Mouse (Mus musculus): ENCODE data around the gene Pxylp1.

Gene Pxylp1

DNA sequence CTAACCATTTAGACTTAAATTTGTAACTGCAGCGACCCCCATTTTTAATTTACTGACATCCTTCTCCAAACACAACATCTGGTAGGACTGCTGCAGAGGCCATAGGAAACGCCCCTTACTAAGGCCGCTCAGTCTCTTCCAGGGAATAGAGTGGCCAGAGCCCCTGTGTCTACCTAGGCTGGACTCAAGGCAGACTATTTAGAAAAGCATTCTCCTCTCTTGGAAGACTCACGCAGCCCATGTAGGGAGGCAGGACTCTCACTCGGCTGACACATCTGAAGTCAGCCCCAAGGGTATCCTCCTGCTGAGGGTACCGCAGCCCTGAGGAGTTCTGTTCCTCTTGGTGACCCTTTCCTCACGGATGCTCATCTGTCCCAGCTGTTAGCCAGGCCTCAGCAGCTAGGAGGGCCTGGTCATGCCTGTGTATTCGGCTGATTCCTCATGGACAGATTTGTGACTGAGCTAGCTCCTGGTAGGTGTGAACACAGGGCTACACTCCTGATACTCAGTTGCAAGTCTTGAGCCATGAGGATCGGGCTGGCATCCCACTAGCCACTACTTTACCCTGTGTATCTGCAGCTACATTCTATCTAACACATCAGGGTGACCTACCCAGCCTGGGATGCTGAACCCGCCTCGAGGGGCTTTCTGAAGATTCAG is 73.5 kb downstream of the Pxylp1 start:
- no peak for DNase-seq (ENCODE audit: low spot score)

DNA sequence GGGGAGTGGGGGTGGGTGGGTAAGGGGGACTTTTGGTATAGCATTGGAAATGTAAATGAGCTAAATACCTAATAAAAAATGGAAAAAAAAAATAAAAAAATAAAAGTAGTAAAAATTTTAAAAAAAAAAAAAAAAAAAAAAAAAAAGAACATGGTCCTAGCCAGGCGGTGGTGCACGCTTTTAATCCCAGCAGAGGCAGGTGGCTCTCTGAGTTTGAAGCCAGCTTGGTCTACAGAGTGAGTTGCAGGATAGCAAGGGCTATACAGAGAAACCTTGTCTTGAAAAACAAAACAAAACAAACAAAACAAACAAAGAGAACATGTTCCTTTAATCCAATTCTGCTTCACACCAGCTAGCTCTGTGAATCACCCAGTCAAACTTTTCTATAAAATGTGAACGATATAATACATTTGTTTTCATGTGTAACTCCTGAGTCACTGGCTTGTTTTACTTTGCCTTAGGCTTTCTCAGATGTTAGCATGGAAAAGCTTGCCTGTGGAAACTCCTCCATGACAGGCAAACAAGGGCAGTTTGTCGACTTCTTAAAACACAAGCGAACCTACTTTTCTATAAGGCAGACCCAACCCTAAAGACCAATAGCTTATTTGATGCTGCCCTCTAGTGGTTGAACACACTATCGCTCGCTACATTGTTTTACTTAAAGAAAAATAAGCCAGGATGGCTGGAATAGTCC is 74.2 kb downstream of the Pxylp1 start:
- DNase-seq (ENCODE audit: low spot score): no peak

DNA sequence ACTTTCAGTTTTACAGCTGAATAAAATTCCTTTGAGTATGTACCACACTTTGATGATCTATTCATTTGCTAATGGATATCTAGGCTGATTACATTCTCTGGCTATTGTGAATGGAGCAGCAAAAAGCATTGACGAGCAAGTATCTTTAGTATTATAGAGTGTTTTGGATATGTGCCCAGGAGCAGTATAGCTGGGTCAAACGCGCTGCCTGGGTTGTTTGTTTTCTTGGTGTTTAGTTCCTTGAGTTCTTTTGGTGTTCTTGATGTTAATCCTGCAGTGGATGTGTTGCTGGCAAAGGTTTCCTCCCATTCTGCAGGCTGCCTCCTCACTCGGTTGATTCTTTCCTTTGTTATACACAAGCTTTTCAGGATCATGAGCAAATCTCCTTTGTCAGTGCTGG is 80.5 kb downstream of the Pxylp1 start:
- DNase-seq (ENCODE audit: low spot score): no peak

DNA sequence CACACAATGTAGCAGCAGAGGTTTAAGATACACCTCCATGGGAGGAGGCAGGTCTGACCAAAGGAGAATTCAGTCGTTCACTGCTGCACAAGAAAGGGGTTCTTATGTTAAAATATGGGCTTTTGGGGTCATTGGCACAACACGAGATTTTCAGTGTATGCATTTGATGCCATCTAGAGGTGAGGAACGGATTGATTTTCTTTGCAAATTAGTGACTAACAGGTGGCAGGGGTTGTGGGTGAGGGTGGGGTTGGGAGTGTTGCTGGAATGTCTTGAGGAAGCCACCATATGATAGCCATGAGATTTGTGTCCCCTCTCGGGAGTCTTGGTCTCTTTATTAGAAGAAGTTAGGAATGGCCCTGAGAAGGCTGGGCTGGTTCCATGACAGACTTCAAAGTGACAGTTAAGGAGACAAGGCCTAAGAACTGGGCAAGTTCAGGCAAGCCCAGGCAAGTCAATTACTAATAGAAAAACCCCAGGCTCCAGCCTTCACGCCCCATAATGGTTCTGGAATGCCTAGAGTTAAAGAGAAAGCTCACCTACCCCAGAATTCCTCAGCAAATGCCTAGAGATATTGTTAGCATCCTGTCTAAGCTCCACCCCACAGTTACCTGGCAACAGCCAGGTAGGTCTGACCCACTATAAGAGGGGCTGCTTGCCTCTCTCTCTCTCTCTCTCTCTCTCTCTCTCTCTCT is 92.2 kb downstream of the Pxylp1 start:
- DNase-seq (ENCODE audit: low spot score): no peak

DNA sequence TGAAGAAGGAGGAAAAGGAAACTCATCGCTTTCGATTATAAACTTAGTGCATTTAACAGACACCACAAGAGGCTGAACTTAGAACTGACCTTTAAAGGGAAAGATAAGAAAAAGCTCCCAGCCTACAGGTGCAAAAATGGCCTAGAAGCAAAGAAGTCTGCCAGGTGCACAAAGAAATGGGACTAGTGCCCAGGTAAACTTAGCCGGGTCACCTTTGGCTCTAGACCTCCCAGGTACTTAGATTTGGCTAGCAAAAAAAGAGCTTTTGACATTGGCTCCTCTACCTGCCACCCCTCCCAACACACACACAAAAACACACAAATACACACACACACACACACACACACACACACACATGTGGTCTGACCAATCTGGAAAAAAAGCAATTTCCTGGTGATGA is 95.2 kb downstream of the Pxylp1 start:
- DNase-seq (ENCODE audit: low spot score): no peak

DNA sequence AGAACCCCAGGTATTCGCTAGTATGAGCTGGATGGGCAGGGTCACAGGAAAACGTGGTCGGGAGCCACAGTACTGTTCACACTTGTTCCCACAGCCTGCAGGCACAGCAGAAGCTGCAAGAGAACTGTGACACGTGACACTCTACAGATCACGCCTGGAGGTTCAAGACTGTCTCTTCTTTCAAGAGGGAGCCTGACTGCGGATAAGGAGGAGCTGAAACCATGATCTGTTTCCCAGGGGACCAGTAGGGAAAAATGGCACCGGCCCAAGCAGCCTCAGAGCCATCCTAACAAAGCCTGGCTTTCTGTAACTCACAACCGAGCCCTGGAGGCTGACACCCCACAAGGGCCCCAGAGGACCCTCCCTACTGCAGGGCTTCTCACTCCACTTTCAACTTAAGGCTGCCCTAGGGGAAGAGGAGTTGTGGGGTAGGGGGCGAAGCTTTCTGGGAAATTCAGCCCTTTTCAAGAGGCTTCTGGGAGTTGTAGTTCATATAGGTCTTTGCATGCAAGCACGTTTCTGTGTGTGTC is 97.0 kb downstream of the Pxylp1 start:
- DNase-seq (ENCODE audit: low spot score): no peak

DNA sequence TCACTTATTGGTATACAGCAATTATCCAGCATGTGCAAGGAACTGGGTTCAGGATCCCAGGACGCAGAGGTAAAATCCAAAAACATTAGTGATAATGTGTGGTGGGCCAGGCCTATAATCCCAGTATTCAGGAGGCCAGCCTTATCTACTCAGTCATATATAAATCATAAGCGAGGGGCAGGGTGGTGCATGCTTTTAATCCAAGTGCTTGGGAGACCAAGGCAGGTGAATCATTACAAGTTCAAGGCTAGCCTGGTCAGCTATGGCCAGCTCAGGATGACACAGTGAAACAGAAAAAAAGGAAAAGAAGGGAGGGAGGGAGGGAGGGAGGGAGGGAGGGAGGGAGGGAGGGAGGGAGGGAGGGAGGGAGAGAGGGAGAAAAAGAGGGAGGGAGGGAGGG is 97.9 kb downstream of the Pxylp1 start:
- DNase-seq (ENCODE audit: low spot score): no peak

DNA sequence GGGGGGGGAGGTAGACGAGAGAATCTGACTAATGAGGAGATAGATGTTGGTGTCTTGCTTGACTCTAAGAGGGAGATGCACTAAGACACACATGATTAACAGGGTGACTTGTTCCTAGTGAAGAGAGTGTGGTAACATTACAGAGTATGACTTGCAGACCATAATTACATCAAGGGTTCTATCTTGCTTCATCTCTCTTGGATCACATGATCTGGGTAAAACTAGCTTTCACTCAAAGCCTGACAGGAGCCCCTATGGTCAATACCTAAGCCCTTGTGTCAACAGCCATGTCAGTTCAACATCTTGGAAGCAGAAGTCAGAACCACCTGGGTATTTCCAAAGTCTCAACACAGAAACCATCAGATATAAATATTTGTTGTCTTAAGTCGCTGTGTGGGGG is 99.9 kb downstream of the Pxylp1 start:
- DNase-seq (ENCODE audit: low spot score): no peak

DNA sequence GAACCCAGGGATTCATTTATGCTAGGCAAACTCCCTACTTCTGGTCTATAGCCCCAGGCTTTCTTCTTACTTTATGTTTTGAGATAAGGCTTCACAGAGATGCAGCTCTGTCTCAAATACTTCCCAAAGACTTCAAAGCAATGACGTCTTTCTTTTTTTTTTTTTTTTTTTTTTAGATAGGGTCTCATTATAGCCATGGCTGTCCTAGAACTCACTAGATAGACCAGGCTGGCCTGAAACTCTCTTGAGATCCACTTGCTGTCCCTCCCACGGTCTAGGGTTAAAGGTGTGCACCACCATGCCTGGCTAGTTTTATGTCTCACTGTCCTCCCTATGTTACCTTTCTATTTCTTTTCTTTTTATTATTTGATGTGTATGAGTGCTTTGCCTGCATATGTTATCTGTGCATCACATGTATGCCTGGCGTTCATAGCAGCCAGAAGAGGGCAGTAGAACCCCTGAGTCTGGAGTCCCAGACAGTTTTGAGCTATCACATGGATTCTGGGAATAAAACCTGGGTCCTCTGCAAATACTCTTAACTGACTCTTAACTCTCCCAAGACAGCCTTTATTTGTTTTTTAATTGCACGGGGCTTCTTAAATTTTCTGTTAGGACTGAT is 102.0 kb downstream of the Pxylp1 start:
- DNase-seq (ENCODE audit: low spot score): no peak

DNA sequence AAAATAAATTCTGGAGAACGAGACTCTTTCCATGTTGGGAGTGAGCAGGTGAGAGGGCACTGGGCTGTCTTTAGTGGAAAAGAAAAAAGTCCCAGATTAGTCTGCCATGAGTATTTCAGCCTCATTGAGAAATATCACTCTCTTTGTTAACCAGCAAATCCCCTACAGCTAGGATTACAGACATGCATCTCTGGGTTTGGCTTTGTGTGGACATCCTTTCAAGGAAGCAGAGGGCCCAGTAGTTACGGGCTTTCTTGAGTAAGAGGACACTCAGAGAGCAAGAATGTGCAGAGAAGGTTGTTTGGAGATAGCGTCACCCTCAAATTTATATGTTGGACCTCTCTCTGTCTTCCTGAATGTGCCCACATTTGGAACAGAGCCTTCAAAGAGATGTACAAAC is 102.6 kb downstream of the Pxylp1 start:
- no peak for DNase-seq (ENCODE audit: low spot score)

DNA sequence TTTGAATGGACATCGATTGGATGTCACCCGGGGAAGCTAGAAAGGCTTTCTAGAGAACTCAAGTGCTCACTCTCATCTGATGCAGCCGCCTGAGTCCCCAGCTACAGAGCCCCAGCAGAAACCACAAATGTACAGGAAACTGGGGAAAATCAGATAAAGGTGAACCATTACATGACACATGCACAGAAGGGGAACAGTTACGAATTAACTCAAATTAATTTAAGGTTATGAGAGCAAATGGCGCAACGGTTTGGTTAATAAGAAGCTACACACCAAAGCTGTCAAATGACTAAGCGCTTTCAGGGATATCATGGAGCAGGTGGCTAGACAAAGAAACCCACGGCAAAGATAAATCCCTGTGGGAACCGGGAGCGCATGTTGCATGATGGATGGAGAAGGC is 104.7 kb downstream of the Pxylp1 start:
- no peak for DNase-seq (ENCODE audit: low spot score)

DNA sequence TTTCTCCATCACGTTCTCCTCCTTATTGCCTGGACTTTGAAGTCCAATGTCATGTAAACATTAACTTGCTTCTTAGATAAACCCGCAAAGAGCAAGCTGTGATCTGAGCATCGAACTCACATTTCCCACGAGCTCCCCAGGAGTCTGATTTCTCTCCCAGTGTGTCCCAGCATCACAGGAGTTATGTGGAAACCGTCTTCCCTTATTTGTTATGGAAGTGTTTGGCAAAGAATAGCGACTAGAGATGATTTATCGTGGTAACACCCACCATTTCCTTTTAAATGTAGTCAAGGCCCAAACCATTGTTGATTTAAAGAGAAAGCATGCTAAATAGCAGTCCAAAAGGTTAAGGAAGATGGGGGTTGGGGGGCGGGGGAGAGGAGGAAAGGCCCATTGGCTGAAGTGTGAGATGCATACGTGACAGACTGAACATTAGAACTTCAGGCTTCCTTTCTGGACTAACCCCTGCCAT is 106.6 kb downstream of the Pxylp1 start:
- no peak for DNase-seq (ENCODE audit: low spot score)

DNA sequence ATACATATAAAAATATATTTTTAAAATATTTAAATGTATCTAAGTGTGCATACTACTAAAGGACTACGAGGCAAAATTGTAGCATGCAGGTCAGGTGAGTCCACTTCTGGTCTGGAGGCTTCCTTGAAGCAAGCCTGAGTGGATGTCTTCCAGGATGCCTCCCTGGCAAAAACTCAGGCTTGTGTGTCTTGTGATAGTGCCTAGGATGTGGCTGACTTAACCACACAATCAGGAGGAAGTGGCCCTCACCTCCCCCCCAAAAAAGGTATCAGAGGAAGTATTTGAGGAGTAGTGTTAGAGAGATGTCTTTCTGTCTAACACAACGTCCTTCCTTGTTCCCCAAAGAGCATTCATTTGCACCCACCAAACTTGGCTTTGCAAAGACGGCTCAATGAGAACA is 107.3 kb downstream of the Pxylp1 start:
- DNase-seq (ENCODE audit: low spot score): no peak

DNA sequence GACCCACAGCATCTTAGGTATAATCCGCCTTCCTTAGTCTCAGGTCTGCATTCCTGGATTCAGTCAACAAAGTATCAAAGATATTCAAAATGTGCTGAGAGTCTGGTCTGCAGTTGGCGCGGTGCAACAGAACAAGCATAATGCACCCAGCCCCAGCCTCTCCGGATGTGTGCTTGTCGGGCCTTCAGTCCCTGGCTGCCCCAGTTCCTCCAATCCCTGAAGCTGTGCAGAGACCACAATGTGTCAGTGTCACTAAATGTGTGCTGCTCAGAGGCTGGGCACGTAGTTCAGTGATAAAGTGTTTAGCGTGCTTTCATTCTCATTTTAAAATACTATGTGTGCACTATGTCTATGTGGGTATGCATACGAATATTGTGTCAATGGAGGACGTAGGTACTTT is 108.8 kb downstream of the Pxylp1 start:
- no peak for DNase-seq (ENCODE audit: low spot score)

DNA sequence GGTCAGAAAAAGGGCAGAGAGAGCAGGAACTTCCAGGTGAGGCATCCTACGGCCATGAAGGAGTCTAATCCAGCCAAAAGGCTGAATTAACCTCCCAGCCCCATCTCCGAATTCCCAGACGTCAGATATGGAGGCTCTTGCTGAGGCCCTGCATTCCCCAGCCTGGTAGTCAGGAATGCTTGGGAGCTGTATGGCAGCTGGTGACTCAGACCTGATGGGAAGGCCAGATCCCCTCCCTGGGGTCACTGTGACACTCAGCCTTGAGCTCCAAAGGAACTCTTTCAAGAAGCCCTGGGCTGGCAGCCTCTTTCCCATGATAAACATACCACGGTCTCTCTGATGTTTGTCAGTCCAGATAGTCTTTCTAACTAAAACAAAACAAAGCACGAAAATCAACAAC is 109.2 kb downstream of the Pxylp1 start:
- DNase-seq (ENCODE audit: low spot score): no peak

DNA sequence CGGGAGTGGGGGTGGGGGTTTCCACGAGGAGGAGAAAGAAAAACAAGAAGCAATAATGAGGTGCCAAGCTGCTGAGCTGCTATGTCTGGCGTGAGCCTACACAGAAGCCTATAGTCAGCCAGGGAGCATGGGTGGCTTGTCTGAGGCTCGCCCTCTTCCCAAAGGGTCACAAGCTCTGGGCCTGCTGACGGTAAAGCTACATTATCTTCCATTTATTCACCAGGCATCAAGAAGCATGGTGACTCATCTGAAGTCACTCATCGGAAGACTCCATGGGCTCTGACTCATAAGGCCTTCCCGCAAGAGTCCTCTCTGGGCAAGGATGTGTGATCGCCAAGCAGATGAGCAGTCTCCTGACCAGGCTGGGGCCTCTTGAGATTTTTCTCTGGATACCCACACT is 110.4 kb downstream of the Pxylp1 start:
- no peak for DNase-seq (ENCODE audit: low spot score)
